Mouse (Mus musculus) hindbrain, embryonic 10.5 days (tissue): ENCODE measurements around the gene Kank4. TPM values are rescaled to one million over a fixed set of nuclear protein-coding genes. Genes with fewer than 3 reads are reported as not detected.
"Not testable (repeated sequence)": the region's sequence is repeated elsewhere in the genome, so short reads cannot be mapped to it uniquely, and the experiment has no call there.

Source experiments
- DNase-seq: peaks from one replicate; pipeline ENCODE4 v3.0.0-alpha.2; 2017; ENCODE audit warnings: low spot score
- H3K27ac ChIP-seq: fragments of 300-500 bp; sonication (generic); 2 replicates; pipeline ENCODE4 v1.5.1; 2016; ENCODE audit warnings: mild to moderate bottlenecking, moderate library complexity
- H3K27me3 ChIP-seq: fragments of 300-500 bp; sonication (generic); 2 replicates; pipeline ENCODE4 v1.6.1; 2016; ENCODE audit warnings: mild to moderate bottlenecking; ENCODE audit not compliant: poor library complexity, insufficient read depth, severe bottlenecking
- H3K36me3 ChIP-seq: fragments of 300-500 bp; sonication (generic); 2 replicates; pipeline ENCODE4 v1.6.1; 2016; ENCODE audit warnings: mild to moderate bottlenecking, moderate library complexity
- H3K4me1 ChIP-seq: fragments of 300-500 bp; sonication (generic); replicated peaks from 2 replicates; pipeline ENCODE4 v1.6.1; 2016; ENCODE audit warnings: mild to moderate bottlenecking
- H3K4me3 ChIP-seq: fragments of 300-500 bp; sonication (generic); 2 replicates; pipeline ENCODE4 v1.5.1; 2016; ENCODE audit warnings: mild to moderate bottlenecking, moderate library complexity
- H3K9me3 ChIP-seq: fragments of 300-500 bp; sonication (generic); 2 replicates; pipeline ENCODE4 v1.6.1; 2016; ENCODE audit warnings: mild to moderate bottlenecking, moderate library complexity
- WGBS: fragments of 180-500 bp; shearing (Covaris S2); methylation state at CpG from one replicate; pipeline ENCODE4 v1.1.7; 2016; 5-methylcytosine and 5-hydroxymethylcytosine counted together
- polyA plus RNA-seq: library from polyadenylated mRNA; unstranded; fragments of >200 nt; fragmentation: Nextera tagmentation; extraction: Ambion mirVana; gene quantifications from 2 replicates; pipeline ENCODE4 v1.2.1, GENCODE M21; 2016

The Kank4 gene
- polyA plus RNA-seq, 1 experiment from 2014 or later, result 1.1 TPM

- Histone ChIP-seq H3K9me3 (no peaks in the 10 kb centered on the region), H3K4me3 (no peak overlapping the region), H3K36me3 (no peaks in the 10 kb centered on the region), H3K27me3 (peaks cover 42% of the 10 kb centered on the region), H3K4me1 (peaks cover 18% of the 10 kb centered on the region), H3K27ac (no peak overlapping the region)
- WGBS, result 93% methylated on average over 4 of the region's 4 CpGs
- no peak for DNase-seq
Measured at GRCm38 (mm10) chr4:98845201-98845600, 27.9 kb upstream of the Kank4 start.

- 82% methylated on average over 7 of the region's 7 CpGs for WGBS
- H3K4me1 ChIP-seq, result peaks cover 21% of the 10 kb centered on the region
Measured at GRCm38 (mm10) chr4:98843906-98844597, 26.7 kb upstream of the Kank4 start.

GRCm38 (mm10) chr4:98841251-98841650 lies 23.9 kb upstream of the Kank4 start:
- H3K27ac ChIP-seq, result not testable (repeated sequence)
- WGBS, result 75% methylated on average over 6 of the region's 6 CpGs

More at GRCm38 (mm10) chr4:98843906-98844597, 26.7 kb upstream of the Kank4 start:
- Histone ChIP-seq H3K4me3 (no peak overlapping the region), H3K9me3 (no peaks in the 10 kb centered on the region), H3K27me3 (peaks cover 42% of the 10 kb centered on the region), H3K27ac (no peak overlapping the region), H3K36me3 (no peaks in the 10 kb centered on the region)
- DNase-seq, result no peak

GRCm38 (mm10) chr4:98840526-98840925 lies 23.2 kb upstream of the Kank4 start:
- Histone ChIP-seq H3K27me3 (peaks cover 70% of the 10 kb centered on the region), H3K4me1 (peaks cover 18% of the 10 kb centered on the region), H3K36me3 (no peaks in the 10 kb centered on the region), H3K9me3 (no peaks in the 10 kb centered on the region), H3K4me3 (no peak overlapping the region), H3K27ac (peak overlapping the region; percentile 66; the same call in 1 of the 2 replicates)
- peak; percentile 50 for DNase-seq
- WGBS, result 36% methylated on average over 6 of the region's 6 CpGs

More at GRCm38 (mm10) chr4:98841251-98841650, 23.9 kb upstream of the Kank4 start:
- Histone ChIP-seq H3K27me3 (peaks cover 68% of the 10 kb centered on the region), H3K4me1 (peaks cover 17% of the 10 kb centered on the region)
- not testable (repeated sequence) for DNase-seq, H3K4me3 ChIP-seq, H3K36me3 ChIP-seq, H3K9me3 ChIP-seq

- no peak for DNase-seq
- WGBS, result 82% methylated on average over 4 of the region's 4 CpGs
- no peak overlapping the region for H3K27ac ChIP-seq
- no peaks in the 10 kb centered on the region for H3K9me3 ChIP-seq
- peaks cover 18% of the 10 kb centered on the region for H3K4me1 ChIP-seq
- no peaks in the 10 kb centered on the region for H3K36me3 ChIP-seq
- H3K4me3 ChIP-seq, result no peak overlapping the region
- H3K27me3 ChIP-seq, result peaks cover 62% of the 10 kb centered on the region
Measured at GRCm38 (mm10) chr4:98838913-98839312, 21.6 kb upstream of the Kank4 start.

GRCm38 (mm10) chr4:98837715-98838505 lies 20.6 kb upstream of the Kank4 start:
- Histone ChIP-seq H3K36me3 (no peaks in the 10 kb centered on the region), H3K4me1 (peaks cover 18% of the 10 kb centered on the region), H3K27ac (no peak overlapping the region), H3K27me3 (peaks cover 52% of the 10 kb centered on the region), H3K4me3 (no peak overlapping the region), H3K9me3 (no peaks in the 10 kb centered on the region)
- DNase-seq, result no peak
- 94% methylated on average over 16 of the region's 16 CpGs for WGBS

GRCm38 (mm10) chr4:98836519-98836918 lies 19.2 kb upstream of the Kank4 start:
- Histone ChIP-seq H3K9me3 (no peaks in the 10 kb centered on the region), H3K27ac (no peak overlapping the region), H3K36me3 (no peaks in the 10 kb centered on the region), H3K4me3 (no peak overlapping the region), H3K27me3 (peaks cover 42% of the 10 kb centered on the region), H3K4me1 (peaks cover 25% of the 10 kb centered on the region)
- no peak for DNase-seq
- WGBS, result 51% methylated on average over 5 of the region's 5 CpGs

- 71% methylated on average over 4 of the region's 4 CpGs for WGBS
- no peak overlapping the region for H3K4me3 ChIP-seq
- H3K9me3 ChIP-seq, result no peaks in the 10 kb centered on the region
- H3K27ac ChIP-seq, result no peak overlapping the region
- no peaks in the 10 kb centered on the region for H3K36me3 ChIP-seq
- H3K4me1 ChIP-seq, result peaks cover 12% of the 10 kb centered on the region
- H3K27me3 ChIP-seq, result peaks cover 42% of the 10 kb centered on the region
- DNase-seq, result no peak
Measured at GRCm38 (mm10) chr4:98834782-98835181, 17.4 kb upstream of the Kank4 start.

- H3K27ac ChIP-seq, result no peak overlapping the region
Measured at GRCm38 (mm10) chr4:98831726-98832125, 14.4 kb upstream of the Kank4 start.

GRCm38 (mm10) chr4:98826701-98827100 lies 9.4 kb upstream of the Kank4 start:
- H3K36me3 ChIP-seq, result no peaks in the 10 kb centered on the region
- 41% methylated on average over 3 of the region's 3 CpGs for WGBS
- H3K4me3 ChIP-seq, result no peak overlapping the region
- H3K4me1 ChIP-seq, result peaks cover 1% of the 10 kb centered on the region; the same call in 1 of the 2 replicates
- no peak overlapping the region for H3K27ac ChIP-seq
- H3K9me3 ChIP-seq, result no peaks in the 10 kb centered on the region
- no peak for DNase-seq
- H3K27me3 ChIP-seq, result no peaks in the 10 kb centered on the region

More at GRCm38 (mm10) chr4:98831726-98832125, 14.4 kb upstream of the Kank4 start:
- no peak overlapping the region for H3K4me3 ChIP-seq
- no peaks in the 10 kb centered on the region for H3K36me3 ChIP-seq
- no peaks in the 10 kb centered on the region for H3K9me3 ChIP-seq
- no peak for DNase-seq
- peaks cover 12% of the 10 kb centered on the region for H3K4me1 ChIP-seq
- WGBS, result 66% methylated on average over 1 of the region's 1 CpGs
- H3K27me3 ChIP-seq, result peaks cover 20% of the 10 kb centered on the region

GRCm38 (mm10) chr4:98823740-98824139 lies 6.4 kb upstream of the Kank4 start, which contains the start of gene I0C0044D17Rik:
Gene I0C0044D17Rik, minus strand, starts transcription at chr4:98823840.
- 94% methylated on average over 1 of the region's 1 CpGs for WGBS
- H3K4me1 ChIP-seq, H3K9me3 ChIP-seq, H3K27ac ChIP-seq, DNase-seq, H3K36me3 ChIP-seq, H3K4me3 ChIP-seq: not testable (repeated sequence)
- H3K27me3 ChIP-seq, result peaks cover 23% of the 10 kb centered on the region

GRCm38 (mm10) chr4:98823047-98823446 lies 5.7 kb upstream of the Kank4 start:
- Histone ChIP-seq H3K36me3 (no peaks in the 10 kb centered on the region), H3K4me1 (peaks cover 2% of the 10 kb centered on the region; the same call in 1 of the 2 replicates), H3K9me3 (no peaks in the 10 kb centered on the region), H3K27me3 (peaks cover 30% of the 10 kb centered on the region), H3K27ac (no peak overlapping the region), H3K4me3 (no peak overlapping the region)
- WGBS, result 89% methylated on average over 3 of the region's 3 CpGs
- no peak for DNase-seq

GRCm38 (mm10) chr4:98822478-98822877 lies 5.1 kb upstream of the Kank4 start:
- no peaks in the 10 kb centered on the region for H3K36me3 ChIP-seq
- 76% methylated on average over 3 of the region's 3 CpGs for WGBS
- H3K27ac ChIP-seq, result no peak overlapping the region
- DNase-seq, result no peak
- H3K4me1 ChIP-seq, result peaks cover 8% of the 10 kb centered on the region
- no peaks in the 10 kb centered on the region for H3K9me3 ChIP-seq
- H3K27me3 ChIP-seq, result peaks cover 36% of the 10 kb centered on the region
- no peak overlapping the region for H3K4me3 ChIP-seq
